Mouse (Mus musculus) left cerebral cortex, adult 8-10 months (tissue): ENCODE results near the gene Gm4985. TPM values are rescaled to one million over a fixed set of nuclear protein-coding genes. Genes with fewer than 3 reads are reported as not detected.
"Not testable (repeated sequence)": the region's sequence is repeated elsewhere in the genome, so short reads cannot be mapped to it uniquely, and the experiment has no call there.

ENCODE experiments used
- DNase-seq, 2 experiments: peaks; one replicate each; pipeline ENCODE4 v3.0.0; 2022; ENCODE audit warnings: low spot score in 2 of 2
- microRNA-seq, 2 experiments: library from miRNA; unstranded; fragments of <30 nt; microRNA quantifications; one replicate each; pipeline ENCODE4 v1.2.0; 2022
- total RNA-seq, 4 experiments: library from RNA; stranded (reverse); gene quantifications; 2 replicates each; pipeline ENCODE4 v1.2.4; 2022

Gm4985 gene
- not detected for total RNA-seq

- DNase-seq = not testable (repeated sequence)
Observed at GRCm38 (mm10) chrX:23958834-23959233, at the start of gene Gm4985. Gene Gm4985, minus strand, starts transcription at chrX:23958934.

GRCm38 (mm10) chrX:23954161-23954560 is 4.6 kb downstream of the Gm4985 start:
- no peak for DNase-seq

Small RNAs within 50 kb of the gene (microRNA-seq; reads per million reads assigned to microRNA genes)
- gene Gm25299 = 0 reads per million in 2 experiments

Other genes with a start within 250 kb of the Gm4985 start
- gene Gm4907, start 76.4 kb downstream of the Gm4985 start, total RNA-seq = not detected